Comparison of ENCODE assay signal across 8 mouse cellular contexts in the genomic region with DNA sequence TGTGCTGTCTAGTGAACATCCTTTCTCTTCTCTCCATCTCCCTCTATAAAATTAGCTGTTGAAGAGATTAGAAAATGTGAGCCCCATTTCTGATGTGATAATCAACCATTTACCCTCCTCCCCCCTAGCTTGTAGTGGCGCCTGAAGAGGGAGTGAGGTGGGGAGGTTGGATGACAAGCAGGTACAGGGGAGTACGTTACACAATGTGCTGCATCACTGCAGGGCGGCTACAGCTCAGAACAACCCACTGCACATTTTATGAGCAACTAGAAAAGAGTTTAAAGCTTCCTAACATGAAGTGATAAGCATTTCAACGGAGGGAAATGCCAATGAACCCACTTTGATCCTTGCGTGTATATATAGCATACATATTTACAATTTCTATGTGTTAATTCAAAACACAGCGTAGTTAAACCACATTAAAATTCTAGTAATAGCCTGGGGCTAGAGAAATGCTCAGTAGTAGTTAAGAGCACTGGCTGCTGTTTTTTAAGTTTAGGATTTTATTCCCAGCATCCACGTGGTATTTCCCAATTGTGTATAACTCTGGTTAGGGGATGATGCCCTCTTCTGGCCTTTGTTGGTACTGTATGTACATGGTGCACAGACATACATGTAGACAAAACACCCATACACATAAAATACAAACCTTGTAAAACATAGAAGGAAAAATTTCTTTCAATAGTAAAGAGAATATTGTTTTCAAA. TPM values are rescaled to one million over a fixed set of nuclear protein-coding genes. Genes with fewer than 3 reads are reported as not detected.
DNase-seq lines count a peak whose midpoint lies in the region; ATAC-seq and TF ChIP-seq lines count a peak whose summit lies in the region.

No protein-coding gene starts in this region.

- TF ChIP-seq POLR2A in cortical plate, adult 2 months (IDR thresholded peaks at IDR 0.05; ENCODE audit: extremely low read depth, insufficient read depth, low read length), result no peak

- H3K4me2 ChIP-seq in hindbrain, embryonic 13.5 days, result no peak overlapping the region
- no peak overlapping the region for H3K4me2 ChIP-seq in limb, embryonic 11.5 days (ENCODE audit: low read depth, severe bottlenecking)
- no peak overlapping the region for H3K4me2 ChIP-seq in neural tube, embryonic 13.5 days

- H3K4me1 ChIP-seq in cortical plate, adult 2 months (ENCODE audit: control insufficient read depth, insufficient read depth, low read length), result no peaks in the 10 kb centered on the region
- H3K4me1 ChIP-seq in hindbrain, embryonic 13.5 days (replicated peaks), result no peaks in the 10 kb centered on the region
- no peaks in the 10 kb centered on the region for H3K4me1 ChIP-seq in limb, embryonic 11.5 days (ENCODE audit: control insufficient read depth, insufficient read depth, low read length)
- no peaks in the 10 kb centered on the region for H3K4me1 ChIP-seq in neural tube, embryonic 13.5 days (replicated peaks)

- peak; percentile 28; the same call in 1 of the 2 replicates for TF ChIP-seq CTCF in cortical plate, adult 2 months (IDR thresholded peaks at IDR 0.05; ENCODE audit: extremely low read depth, insufficient read depth, low read length)

- H3K36me3 ChIP-seq in hindbrain, embryonic 13.5 days, result no peaks in the 10 kb centered on the region
- H3K36me3 ChIP-seq in limb, embryonic 11.5 days (ENCODE audit: control insufficient read depth, insufficient read depth, low read length), result no peaks in the 10 kb centered on the region
- no peaks in the 10 kb centered on the region for H3K36me3 ChIP-seq in neural tube, embryonic 13.5 days

- no peak overlapping the region for H3K27ac ChIP-seq in cortical plate, adult 2 months (ENCODE audit: insufficient read depth, low read length)
- H3K27ac ChIP-seq in hindbrain, embryonic 13.5 days, result no peak overlapping the region
- H3K27ac ChIP-seq in limb, embryonic 11.5 days (replicated peaks; ENCODE audit: low read depth, low read length), result no peak overlapping the region
- no peak overlapping the region for H3K27ac ChIP-seq in neural tube, embryonic 13.5 days (replicated peaks)

- 74% methylated on average over 7 of the region's 7 CpGs for WGBS in hindbrain, embryonic 13.5 days
- WGBS in limb, embryonic 11.5 days, result 63% methylated on average over 7 of the region's 7 CpGs
- WGBS in neural tube, embryonic 13.5 days, result 75% methylated on average over 7 of the region's 7 CpGs

- peak; percentile 71; the same call in 1 of the 2 replicates for ATAC-seq in hindbrain, embryonic 13.5 days (ENCODE audit: low FRiP score)
- no peak for ATAC-seq in limb, embryonic 11.5 days (ENCODE audit: insufficient number of reproducible peaks, low FRiP score, low TSS enrichment, low read depth)
- ATAC-seq in neural tube, embryonic 13.5 days (ENCODE audit: low read depth), result peak; percentile 64

- no peaks in the 10 kb centered on the region for H3K27me3 ChIP-seq in hindbrain, embryonic 13.5 days
- no peaks in the 10 kb centered on the region for H3K27me3 ChIP-seq in limb, embryonic 11.5 days (ENCODE audit: control insufficient read depth, insufficient read depth, low read length)
- no peaks in the 10 kb centered on the region for H3K27me3 ChIP-seq in neural tube, embryonic 13.5 days

- 0 out of 2 replicates have a peak, but pooled peaks cover 4% of the 10 kb centered on the region for H3K9me3 ChIP-seq in hindbrain, embryonic 13.5 days
- H3K9me3 ChIP-seq in limb, embryonic 11.5 days (ENCODE audit: control insufficient read depth, low read length), result no peaks in the 10 kb centered on the region
- H3K9me3 ChIP-seq in neural tube, embryonic 13.5 days, result no peaks in the 10 kb centered on the region

- no peak overlapping the region for H3K4me3 ChIP-seq in cortical plate, adult 2 months (ENCODE audit: insufficient read depth, low read length)
- no peak overlapping the region for H3K4me3 ChIP-seq in hindbrain, embryonic 13.5 days
- H3K4me3 ChIP-seq in limb, embryonic 11.5 days (ENCODE audit: low read depth, low read length), result no peak overlapping the region
- H3K4me3 ChIP-seq in neural tube, embryonic 13.5 days, result no peak overlapping the region

- no peak overlapping the region for H3K9ac ChIP-seq in hindbrain, embryonic 13.5 days
- no peak overlapping the region for H3K9ac ChIP-seq in limb, embryonic 11.5 days (ENCODE audit: low read length)
- H3K9ac ChIP-seq in neural tube, embryonic 13.5 days, result no peak overlapping the region

- DNase-seq in left cerebral cortex, adult 18-20 months (ENCODE audit: low spot score in 2 of 2), result peak; percentile 40 to 64
- no peak for DNase-seq in left cerebral cortex, adult 8-10 months (ENCODE audit: low spot score in 2 of 2)
- DNase-seq in R1 (ENCODE audit: low read depth, low spot score), result peak; percentile 73
- peak; percentile 79 for DNase-seq in limb, embryonic 11.5 days (ENCODE audit: low spot score)
- DNase-seq in T-cell, adult 2 months (ENCODE audit: low spot score), result no peak

RNA-seq across cellular contexts. Expression of gene 1500015O10Rik, which starts 7.6 kb away (rescaled TPM):
- 1 to 10 TPM in 1 of 2 experiments, under 1 TPM in 1; 0.77 to 2.0 TPM for total RNA-seq in left cerebral cortex, adult 18-20 months (2021)
- 10 to 100 TPM in 1 of 4 experiments, 1 to 10 TPM in 1, under 1 TPM in 2; 0.44 to 15.0 (median 2.0) TPM for total RNA-seq in left cerebral cortex, adult 8-10 months (2022)
- 1.6 and 2.8 TPM in 2 replicates for polyA plus RNA-seq in cortical plate, adult 2 months (2012; rRNA removed)
- polyA plus RNA-seq in hindbrain, embryonic 13.5 days (2015; fragmentation: Nextera tagmentation; extraction: Ambion mirVana), result 25.1 and 36.5 TPM in 2 replicates
- 0.50 and 0.51 TPM in 2 replicates for polyA plus RNA-seq in limb, embryonic 11.5 days (2014; fragmentation: Nextera tagmentation; extraction: Ambion mirVana)
- 12.3 and 15.2 TPM in 2 replicates for polyA plus RNA-seq in neural tube, embryonic 13.5 days (2015; fragmentation: Nextera tagmentation; extraction: Ambion mirVana)

Comparison
In these comparisons a context has a peak if more than half of its experiments do, and no peak if none do; other contexts are left out.
1. DNase-seq: peak in left cerebral cortex, adult 18-20 months (2 of 2), R1 (single experiment) and limb, embryonic 11.5 days (single experiment); none in left cerebral cortex, adult 8-10 months (0 of 2) and T-cell, adult 2 months (single experiment).